Mouse (Mus musculus): ENCODE results near the gene Olfr493.

The Olfr493 gene
- long read RNA-seq, experiment 1 = 0 reads
- long read RNA-seq, experiment 2 = 0 reads

- intact Hi-C loops (cut with DNase I) = no loop called here
Measured at GRCm38 (mm10) chr7:108346879-108347278, at the start of gene Olfr493. Gene Olfr493 (minus strand): TSS chr7:108346979.

GRCm38 (mm10) chr7:108392867-108393266 is 46.1 kb upstream of the Olfr493 start, which contains the start of gene Olfr495:
Gene Olfr495 (plus strand): TSS chr7:108393167.
- intact Hi-C loops (cut with DNase I) = no loop called here

- intact Hi-C loops (cut with DNase I) = no loop called here
Measured at GRCm38 (mm10) chr7:108365035-108365434, 18.3 kb upstream of the Olfr493 start, which contains the start of gene Olfr494. Gene Olfr494 (plus strand): TSS chr7:108365335.

- intact Hi-C loops (cut with DNase I) = no loop called here
Measured at GRCm38 (mm10) chr7:108323574-108323973, 23.2 kb downstream of the Olfr493 start, which contains the start of gene Olfr492. Gene Olfr492 (minus strand): TSS chr7:108323674.

- intact Hi-C loops (cut with DNase I) = no loop called here
Measured at GRCm38 (mm10) chr7:108313151-108313550, 33.6 kb downstream of the Olfr493 start, which contains the start of gene Olfr491. Gene Olfr491 (plus strand): TSS chr7:108313451.
